Mouse (Mus musculus): ENCODE measurements at regions not wholly inside any gene's neighbourhood (a gene's known extent, or its start where the extent isn't known, plus 50 kb on each side); places are given as distances from the start of the nearest gene placed in this dataset.

DNA sequence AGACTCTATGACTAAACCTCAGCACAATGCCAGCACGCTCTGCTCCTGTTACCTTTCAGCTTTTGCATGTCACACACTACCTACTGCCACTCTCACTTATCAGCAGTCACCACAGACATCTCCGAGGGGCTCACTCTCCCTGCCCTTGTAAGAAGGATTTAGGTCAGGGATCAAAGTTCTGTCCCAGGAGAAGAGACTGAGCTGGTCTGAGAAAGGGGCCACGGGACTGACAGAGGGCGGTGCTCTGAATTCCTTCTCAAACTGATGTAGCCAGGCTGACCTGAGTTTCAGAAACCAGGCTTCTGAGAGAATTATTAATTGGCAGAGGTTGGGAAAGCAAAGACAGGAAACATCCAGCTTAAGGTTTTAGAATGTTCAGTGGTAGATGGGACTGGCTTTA is 614.0 kb upstream of the Gm10131 start:
- no peak for ATAC-seq (ENCODE audit: extremely low read depth, insufficient number of reproducible peaks, low FRiP score, poor library complexity, severe bottlenecking)

DNA sequence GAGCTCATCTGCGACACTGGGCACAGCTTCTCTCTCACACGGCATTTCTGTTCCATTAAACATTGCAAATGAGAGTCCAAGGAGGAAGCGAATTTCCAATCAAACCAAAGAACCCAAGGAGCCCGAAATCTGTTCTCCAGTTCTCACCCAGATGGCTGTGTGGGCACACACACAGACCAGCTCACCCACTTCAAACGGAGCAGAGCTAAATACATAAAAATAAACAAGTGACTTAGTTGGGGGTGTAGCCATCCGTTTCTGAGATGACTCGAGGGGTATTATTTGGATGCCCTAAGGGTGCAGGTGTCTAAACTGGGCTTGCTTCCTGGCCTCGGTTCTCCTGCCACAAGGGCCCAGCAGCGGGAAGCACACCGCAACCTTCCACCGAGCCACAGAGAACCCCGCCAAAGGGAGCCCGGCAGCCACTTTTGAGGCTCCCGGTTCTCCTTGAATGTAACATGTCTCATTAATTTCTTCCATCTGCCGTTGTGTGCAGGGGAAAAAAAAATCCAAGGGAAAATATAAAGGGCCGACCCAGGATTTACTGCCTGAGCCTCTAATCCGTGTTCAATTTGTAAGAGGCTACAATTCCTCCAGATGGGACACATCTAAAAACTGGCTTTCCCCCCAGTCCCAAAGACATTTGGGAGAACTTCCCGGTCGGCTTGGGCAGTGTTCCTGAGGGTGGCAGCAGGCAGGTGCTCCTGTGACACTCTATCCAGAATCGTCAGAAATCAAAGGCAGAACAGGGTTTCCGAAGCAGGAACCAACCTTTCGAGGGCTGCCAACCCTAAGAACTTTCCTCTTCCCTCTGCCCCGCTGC is 598.6 kb upstream of the Gm10131 start:
- ATAC-seq (ENCODE audit: extremely low read depth, insufficient number of reproducible peaks, low FRiP score, poor library complexity, severe bottlenecking), result no peak

DNA sequence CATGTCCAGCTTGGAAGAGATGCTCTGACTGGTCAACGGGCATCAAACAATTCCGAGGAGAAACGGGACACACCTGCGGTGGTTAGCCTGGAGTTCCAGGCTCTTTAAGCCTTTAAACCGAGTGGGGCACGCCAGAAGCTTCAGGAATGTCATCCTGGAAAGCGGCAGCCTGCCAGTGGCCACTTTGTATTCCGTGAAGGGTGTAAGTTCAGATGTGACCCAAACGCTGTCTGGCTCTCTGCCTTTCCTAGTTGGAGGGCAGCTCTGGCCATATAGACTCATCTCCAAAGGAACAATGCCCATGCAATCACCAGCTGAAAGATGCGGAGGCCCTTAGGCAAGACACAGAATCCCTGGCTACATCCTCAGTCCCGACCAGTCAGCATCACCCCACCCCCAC is 597.8 kb upstream of the Gm10131 start:
- no peak for ATAC-seq (ENCODE audit: extremely low read depth, insufficient number of reproducible peaks, low FRiP score, poor library complexity, severe bottlenecking)

DNA sequence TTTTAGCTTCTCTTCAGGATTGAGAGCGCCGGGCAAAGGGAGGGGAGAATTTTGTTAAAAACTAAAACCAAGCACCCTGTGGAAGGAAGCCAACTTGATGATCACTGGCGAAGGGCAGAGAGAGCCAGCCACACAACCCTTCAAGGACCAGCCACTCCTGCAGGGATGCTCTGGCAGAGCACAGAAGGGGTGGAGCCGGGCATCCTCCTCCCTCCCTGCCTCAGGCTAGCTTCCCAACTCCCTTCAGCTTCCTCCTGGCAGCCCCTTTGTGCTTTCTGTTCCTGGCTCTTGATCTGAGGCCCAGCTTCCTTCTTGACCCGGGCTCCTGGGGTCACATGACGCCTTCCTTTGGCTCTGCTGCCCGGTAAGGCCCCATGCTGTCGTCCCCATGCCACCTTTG is 591.8 kb upstream of the Gm10131 start:
- ATAC-seq (ENCODE audit: extremely low read depth, insufficient number of reproducible peaks, low FRiP score, poor library complexity, severe bottlenecking), result no peak

DNA sequence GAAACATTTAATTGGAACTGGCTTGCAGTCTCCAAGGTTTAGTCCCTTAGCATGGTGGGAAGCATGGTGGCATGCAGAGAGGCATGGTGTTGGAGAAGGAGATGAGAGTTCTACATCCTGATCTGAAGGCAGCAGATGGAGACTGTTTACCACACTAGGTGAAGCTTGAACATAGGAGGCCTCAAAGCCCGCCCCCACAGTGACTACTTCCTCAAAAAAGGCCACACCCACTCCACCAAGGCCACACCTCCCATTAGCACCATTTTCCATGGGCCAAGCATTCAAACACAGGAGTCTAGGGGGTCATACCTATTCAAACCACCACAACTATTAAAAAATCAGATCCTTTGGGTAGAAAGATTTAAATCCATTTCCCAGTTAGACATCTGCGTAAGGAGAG is 591.3 kb upstream of the Gm10131 start:
- ATAC-seq (ENCODE audit: extremely low read depth, insufficient number of reproducible peaks, low FRiP score, poor library complexity, severe bottlenecking), result peak; percentile 16; the same call in 1 of the 2 replicates

DNA sequence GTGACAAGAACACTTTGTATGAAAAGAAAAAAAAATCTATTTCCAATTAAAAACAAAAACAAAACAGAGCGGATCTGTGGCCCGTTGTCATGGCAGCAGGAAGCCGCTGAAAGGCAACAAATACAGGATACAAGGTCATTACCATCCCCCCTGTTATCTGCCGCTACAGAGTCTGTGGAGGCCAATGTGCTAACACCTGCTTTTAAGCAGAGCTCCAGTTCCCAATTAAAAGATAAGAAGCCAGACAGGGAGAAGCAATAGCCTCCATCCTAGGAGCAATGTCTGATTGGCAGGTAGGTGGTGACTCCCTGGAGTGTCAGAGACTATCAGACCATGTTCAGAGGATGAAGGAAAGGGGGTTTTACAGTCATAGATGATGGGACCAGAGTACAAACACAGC is 587.5 kb upstream of the Gm10131 start:
- no peak for ATAC-seq (ENCODE audit: extremely low read depth, insufficient number of reproducible peaks, low FRiP score, poor library complexity, severe bottlenecking)

DNA sequence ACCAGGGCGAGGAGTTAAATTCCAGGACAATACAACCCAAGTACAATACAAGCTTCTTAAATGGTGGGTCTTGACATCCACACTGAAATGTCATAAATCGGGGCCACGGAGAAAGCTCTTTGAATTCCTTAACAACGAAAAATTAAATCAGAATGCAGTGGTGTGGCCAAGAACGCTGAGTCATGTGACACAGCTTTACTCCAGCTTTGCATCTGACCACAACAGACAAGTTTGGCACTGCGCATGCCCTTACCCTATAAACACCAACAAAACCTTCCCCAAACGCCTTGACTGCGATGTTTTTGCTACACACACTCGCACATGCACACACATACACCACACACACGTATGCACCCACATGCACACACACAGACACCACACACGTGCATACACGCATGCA is 584.8 kb upstream of the Gm10131 start:
- no peak; the same call in 1 of the 2 replicates for ATAC-seq (ENCODE audit: extremely low read depth, insufficient number of reproducible peaks, low FRiP score, poor library complexity, severe bottlenecking)

DNA sequence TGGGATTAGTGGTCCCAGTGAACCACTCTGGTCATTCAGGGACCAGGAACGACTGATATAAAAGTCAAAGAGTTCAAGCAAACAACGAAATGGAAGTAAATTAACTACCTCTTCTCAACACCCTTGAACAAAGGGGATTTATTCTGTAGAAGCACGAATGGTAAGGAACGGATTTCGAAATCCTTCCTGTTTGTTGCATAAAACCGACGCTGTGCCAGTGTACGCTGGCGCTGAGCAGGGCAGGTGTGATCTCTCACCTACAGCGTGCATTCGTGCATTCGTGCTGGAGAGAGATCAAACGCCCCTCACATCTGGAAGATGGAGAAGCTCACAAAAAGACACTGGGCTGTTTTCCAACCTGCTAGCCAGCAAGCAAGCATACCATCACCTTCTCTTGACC is 581.1 kb upstream of the Gm10131 start:
- ATAC-seq (ENCODE audit: extremely low read depth, insufficient number of reproducible peaks, low FRiP score, poor library complexity, severe bottlenecking), result no peak

DNA sequence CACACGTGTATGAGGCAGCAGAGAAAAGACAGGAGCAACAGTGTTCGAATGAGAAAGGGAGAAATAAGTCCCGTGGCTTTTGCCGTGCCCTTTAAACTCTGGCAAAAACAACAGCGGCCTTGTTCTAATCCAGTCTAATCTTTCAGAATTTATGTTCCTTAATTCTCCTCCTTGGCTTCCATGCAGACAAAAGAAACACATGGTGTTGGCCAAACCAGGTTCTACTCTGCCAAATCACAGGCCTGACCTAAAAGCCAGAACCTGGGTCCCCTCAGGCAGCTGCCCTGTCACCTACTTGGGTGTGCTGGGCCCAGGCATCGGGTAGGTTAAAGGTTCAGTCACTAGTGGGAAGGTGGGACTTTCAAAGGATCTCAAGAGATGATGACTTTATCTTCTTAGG is 580.2 kb upstream of the Gm10131 start:
- ATAC-seq (ENCODE audit: extremely low read depth, insufficient number of reproducible peaks, low FRiP score, poor library complexity, severe bottlenecking), result no peak

DNA sequence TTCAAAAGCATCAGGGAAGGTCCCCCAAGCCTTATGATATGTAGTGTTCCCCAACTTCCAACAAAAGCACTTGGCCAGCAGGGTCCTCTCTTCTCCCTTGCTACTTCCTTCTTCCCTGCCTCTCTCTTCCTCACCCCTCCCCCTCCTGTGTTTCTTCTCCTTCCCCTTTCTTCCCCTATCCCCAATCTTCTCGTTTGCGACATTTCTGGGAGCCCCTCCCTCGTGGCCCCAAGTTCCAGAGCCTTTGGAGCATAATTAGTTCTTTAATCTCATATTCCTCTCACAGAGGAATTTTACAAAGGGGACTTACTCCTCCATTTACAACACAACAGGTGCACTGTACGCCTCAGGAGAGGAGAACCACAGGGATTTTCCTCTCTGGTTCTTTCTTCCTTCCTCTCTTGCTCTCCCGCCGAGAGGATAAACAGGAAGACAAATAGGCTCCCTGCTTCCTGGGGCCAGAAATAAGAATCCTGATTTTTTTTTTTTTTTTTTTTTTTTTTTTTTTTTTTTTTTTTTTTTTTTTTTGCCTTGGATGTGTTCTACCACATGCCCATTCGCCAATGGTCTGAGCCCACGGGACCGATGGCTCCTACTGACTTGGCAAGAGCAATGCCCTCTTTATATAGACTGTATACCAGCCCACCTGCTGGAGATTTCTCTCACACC is 578.4 kb upstream of the Gm10131 start:
- ATAC-seq (ENCODE audit: extremely low read depth, insufficient number of reproducible peaks, low FRiP score, poor library complexity, severe bottlenecking), result peak; percentile 49

DNA sequence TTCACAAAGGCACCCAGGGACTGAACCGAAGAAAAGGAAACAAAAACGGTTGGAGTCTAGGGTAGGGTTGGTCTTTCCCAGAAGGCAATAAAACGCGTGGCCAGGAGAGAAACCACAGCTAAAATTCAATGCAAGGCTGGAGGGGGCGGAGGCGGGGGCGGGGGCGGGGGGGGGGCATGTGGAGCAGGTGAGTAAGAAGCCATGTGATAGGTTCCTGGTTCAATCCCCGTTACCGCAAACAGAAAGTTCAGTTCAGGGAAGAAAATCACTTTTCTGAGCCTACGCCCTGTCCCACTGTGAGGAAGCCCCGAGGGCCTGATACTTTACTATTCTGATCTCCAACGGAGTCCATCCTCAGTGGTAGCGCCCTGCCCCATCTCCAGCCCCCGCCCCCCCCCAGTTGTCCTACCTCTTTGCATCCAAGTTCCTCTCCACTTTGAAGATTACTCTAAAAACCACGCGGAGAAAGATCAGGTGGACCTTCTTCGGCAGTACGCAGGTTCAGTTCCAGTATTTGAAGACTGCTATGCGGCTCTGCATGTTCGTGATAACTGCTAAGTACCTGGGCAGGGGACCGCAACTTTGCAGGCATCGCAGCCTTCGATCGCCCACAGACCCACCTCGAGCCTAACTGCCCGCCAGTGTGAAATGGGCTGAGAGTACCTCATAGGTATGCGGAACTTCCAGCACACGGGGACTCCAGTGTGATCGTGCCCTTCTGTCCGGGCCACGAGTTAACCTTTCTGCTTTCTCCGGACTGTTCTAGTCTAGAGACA is 577.7 kb upstream of the Gm10131 start:
- ATAC-seq (ENCODE audit: extremely low read depth, insufficient number of reproducible peaks, low FRiP score, poor library complexity, severe bottlenecking), result peak; percentile 66

DNA sequence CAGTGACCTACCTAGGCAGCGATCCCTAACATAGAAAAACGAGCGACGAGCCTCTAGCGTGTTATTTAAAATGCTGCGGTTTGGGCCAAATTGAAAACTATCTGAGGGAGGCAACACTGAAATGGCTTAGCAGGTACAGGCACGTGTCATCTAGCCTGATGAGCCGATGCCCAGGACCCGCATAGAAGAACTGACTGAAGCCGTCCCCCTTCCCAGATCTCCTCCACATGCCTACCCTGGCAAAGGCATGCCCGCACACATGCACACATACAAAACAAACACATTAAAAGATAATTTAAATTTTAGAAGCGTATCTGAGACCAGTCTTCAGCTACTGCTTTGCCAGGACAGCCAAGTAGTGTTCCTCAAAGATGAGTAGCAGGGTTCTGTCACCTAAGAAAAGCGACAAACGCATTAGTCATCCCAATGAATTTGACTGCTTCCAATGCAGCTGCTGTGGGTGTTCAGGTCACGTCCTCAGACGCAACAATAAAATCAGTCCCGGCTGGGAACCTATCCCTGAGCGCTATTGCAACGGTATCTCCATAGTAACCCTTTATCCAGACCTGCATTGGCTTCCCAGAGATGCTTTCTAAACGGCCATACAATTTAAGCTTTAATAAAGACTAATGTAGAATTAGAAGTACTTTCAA is 577.0 kb upstream of the Gm10131 start:
- no peak for ATAC-seq (ENCODE audit: extremely low read depth, insufficient number of reproducible peaks, low FRiP score, poor library complexity, severe bottlenecking)

DNA sequence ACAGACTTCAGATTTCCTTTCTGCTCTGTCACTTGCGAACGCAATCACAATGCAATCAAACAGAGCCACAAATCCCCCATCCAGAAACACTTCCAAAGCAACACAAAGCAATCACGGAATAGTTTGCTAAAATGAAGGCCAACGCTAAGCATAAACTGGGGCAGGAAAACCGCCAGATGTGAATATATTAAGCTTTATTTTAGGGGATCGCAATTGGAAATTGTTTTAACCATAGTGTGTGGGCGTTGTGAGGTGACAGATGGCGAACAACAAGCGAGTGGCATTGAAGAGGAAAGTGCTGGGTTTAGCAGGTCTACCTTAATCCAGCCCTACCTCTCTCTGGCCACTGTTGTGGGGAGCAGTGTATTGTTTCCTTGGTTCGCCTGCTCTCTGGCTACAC is 574.8 kb upstream of the Gm10131 start:
- ATAC-seq (ENCODE audit: extremely low read depth, insufficient number of reproducible peaks, low FRiP score, poor library complexity, severe bottlenecking), result no peak

DNA sequence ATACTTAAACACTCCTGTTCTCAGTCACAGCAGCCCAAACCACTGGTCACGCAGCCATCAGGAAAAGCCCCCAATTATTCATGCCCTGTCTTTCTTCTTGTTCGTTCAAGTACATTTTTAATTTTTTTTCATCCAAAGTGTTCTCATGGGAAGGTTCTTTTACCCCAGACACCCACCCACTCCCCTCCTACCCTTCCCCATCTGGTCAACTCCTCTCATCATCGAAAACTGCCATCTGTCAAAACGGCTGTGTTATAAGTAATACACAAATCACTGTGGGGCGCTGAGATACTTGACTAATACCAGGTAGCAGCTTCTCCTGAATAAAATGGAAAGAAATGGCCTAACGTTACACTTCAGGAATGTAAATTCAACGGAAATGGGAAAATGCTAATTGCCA is 573.1 kb upstream of the Gm10131 start:
- no peak for ATAC-seq (ENCODE audit: extremely low read depth, insufficient number of reproducible peaks, low FRiP score, poor library complexity, severe bottlenecking)

DNA sequence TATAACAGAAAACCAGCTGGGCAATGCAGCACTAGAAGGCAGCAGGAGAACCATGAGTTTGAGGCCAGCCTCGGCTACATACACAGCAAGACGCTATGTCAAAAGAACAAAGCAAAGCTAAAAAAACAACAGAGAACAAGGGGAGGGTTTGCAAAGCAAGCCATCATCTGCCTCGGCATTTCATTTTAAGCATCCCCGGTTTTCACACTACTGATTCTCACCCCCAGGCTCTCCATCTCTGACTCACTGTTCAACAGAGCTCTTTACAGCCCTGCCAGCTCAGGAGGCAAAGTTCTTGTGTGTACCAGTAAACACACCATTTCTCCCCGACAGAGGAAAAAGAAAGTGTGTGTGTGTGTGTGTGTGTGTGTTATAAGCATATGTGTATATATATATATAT is 571.6 kb upstream of the Gm10131 start:
- ATAC-seq (ENCODE audit: extremely low read depth, insufficient number of reproducible peaks, low FRiP score, poor library complexity, severe bottlenecking), result no peak

DNA sequence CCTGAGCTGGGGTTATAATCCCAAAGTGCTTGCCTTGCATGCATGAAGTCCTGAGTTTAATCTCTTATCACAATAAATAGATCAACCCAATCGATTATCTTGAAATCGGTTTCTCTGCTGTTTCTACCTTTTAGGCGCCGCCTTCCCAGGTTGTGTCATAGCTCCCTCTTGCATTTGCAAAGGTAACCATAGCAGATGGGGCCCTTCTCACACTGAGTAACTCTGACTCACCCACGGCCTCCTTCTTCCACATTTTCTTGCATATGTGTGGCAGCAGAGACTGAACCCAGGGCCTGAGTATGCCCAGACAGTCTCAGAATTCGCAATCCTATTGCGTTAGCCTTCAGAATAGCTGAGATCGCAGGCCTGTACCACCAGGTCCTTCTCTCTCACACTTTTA is 570.7 kb upstream of the Gm10131 start:
- no peak for ATAC-seq (ENCODE audit: extremely low read depth, insufficient number of reproducible peaks, low FRiP score, poor library complexity, severe bottlenecking)

DNA sequence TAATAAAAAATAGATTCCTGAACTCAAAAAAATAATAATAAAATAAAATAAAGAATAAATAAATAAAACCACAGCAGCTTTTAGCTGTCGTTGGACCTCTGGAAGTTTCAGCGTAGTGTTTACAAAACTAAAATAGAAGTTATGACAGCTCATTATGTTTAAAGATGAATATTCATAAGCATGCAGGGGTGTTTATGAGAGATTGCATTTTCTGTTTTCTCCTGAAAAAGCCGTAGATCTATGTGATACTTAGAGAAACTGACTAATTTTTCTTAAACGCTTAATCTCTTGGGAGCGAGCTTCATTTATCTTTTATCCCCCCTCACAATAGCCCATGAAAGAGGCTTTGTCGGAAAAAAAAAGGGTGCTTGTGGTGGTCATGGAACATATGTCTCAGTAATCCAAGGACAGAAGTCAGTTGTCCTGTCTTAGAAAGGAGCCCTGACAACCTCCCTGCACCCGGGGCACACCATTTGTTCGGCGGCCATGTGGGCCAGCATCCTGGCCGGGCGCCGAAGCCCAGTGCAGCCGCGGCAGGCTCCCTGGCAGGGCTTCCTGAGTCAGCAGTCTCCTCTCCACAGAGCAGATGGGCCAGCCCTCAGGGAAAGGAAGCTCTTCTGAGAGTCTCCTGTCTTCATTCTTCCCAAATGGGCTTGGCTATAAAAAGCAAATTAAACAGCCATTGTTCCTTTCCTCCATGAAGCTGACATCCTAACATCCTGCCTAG is 568.2 kb upstream of the Gm10131 start:
- no peak for ATAC-seq (ENCODE audit: extremely low read depth, insufficient number of reproducible peaks, low FRiP score, poor library complexity, severe bottlenecking)

DNA sequence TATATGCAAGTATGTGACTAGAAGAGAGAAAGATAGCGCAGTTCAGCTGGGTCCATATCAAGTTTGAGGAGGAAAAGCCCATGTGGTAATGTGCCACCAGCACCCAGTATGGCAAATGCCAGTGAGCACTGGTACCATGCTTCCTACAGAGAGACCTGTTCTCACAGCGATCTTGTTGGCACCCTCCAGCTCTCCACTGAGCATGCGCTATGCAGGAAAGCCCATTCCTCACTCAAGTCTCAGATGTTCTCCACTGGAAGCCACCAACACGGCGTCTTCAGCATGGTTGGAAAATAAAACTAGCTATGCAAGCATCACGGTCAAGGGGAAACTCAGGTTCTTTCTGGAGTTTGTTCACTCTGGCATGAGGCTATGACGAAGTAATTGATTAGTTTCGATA is 567.3 kb upstream of the Gm10131 start:
- ATAC-seq (ENCODE audit: extremely low read depth, insufficient number of reproducible peaks, low FRiP score, poor library complexity, severe bottlenecking), result no peak

DNA sequence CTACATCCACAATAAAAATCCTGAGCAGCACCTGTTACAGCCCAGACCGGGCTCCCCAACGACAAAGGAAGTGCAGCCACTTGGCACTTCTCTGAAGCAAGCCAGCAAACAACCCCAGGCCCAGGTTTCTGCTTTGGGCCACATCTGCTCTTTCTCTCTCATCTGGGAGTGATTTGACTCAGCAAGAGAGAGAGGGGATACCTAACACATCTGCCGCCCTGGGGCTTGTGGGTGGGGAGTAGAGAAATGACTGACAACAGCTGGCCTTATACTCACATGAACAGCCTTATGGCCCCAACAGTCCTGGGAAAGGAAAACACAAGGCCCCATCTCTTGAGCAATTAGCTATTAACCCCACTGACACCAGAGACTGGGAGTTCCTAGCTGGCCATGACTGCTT is 560.2 kb upstream of the Gm10131 start:
- ATAC-seq (ENCODE audit: extremely low read depth, insufficient number of reproducible peaks, low FRiP score, poor library complexity, severe bottlenecking), result no peak
